In genomic region chr11:94428091-94428835, GRCm38 (mm10) we compare ENCODE assay signal across 9 mouse cellular contexts. TPM values are rescaled to one million over a fixed set of nuclear protein-coding genes. Genes with fewer than 3 reads are reported as not detected.
DNase-seq lines count a peak whose midpoint lies in the region; ATAC-seq lines count a peak whose summit lies in the region.
"Had no signal": no experiment of that assay in that cellular context is flagged by ENCODE, and none has a peak within 500 bp of the region (broad histone marks: within the 10 kb centered on the region; RNA-seq: fewer than 3 reads in every experiment).

No protein-coding gene starts in this region.

- peak; percentile 82 for DNase-seq in right cerebral cortex, postnatal 4 days
- DNase-seq in right cerebral cortex, postnatal 25 days = no peak
- peak; percentile 42 for DNase-seq in heart, postnatal 25 days (ENCODE audit: low spot score)
- DNase-seq in kidney, postnatal 36 days = peak; percentile 95
- DNase-seq in cerebellum, adult 18-20 months = no peak

- H3K9me3 ChIP-seq in forebrain, embryonic 12.5 days = no peaks in the 10 kb centered on the region
- H3K9me3 ChIP-seq in midbrain, embryonic 15.5 days = no peaks in the 10 kb centered on the region

- H3K4me1 ChIP-seq in forebrain, embryonic 12.5 days = peaks cover 42% of the 10 kb centered on the region
- peaks cover 39% of the 10 kb centered on the region for H3K4me1 ChIP-seq in midbrain, embryonic 15.5 days

- H3K9ac ChIP-seq in forebrain, embryonic 12.5 days = 0 out of 2 replicates have a peak overlapping the region, but pooled peaks have one; percentile 7
- H3K9ac ChIP-seq in midbrain, embryonic 15.5 days = no peak overlapping the region

- ATAC-seq in forebrain, embryonic 12.5 days (ENCODE audit: low FRiP score) = peak; percentile 67; the same call in 1 of the 2 replicates
- ATAC-seq in midbrain, embryonic 15.5 days (replicated peaks) = peak; percentile 68
- ATAC-seq in erythroblast, adult 5-6 weeks (replicated peaks; ENCODE audit: low FRiP score, poor library complexity, severe bottlenecking) = no peak

- no peak overlapping the region for H3K4me3 ChIP-seq in forebrain, embryonic 12.5 days (replicated peaks)
- H3K4me3 ChIP-seq in midbrain, embryonic 15.5 days = no peak overlapping the region

- WGBS in forebrain, embryonic 12.5 days = 44% methylated on average over 4 of the region's 4 CpGs
- 29% methylated on average over 4 of the region's 4 CpGs for WGBS in midbrain, embryonic 15.5 days

- peaks cover 16% of the 10 kb centered on the region for H3K36me3 ChIP-seq in forebrain, embryonic 12.5 days (replicated peaks)
- peaks cover 12% of the 10 kb centered on the region; the same call in 1 of the 2 replicates for H3K36me3 ChIP-seq in midbrain, embryonic 15.5 days (replicated peaks)

- H3K4me2 ChIP-seq in forebrain, embryonic 12.5 days = peak overlapping the region; percentile 6; the same call in 1 of the 2 replicates
- H3K4me2 ChIP-seq in midbrain, embryonic 15.5 days = no peak overlapping the region

- intact Hi-C loops in heart, postnatal 25 days (cut with DNase I) = no loop called here

- no peaks in the 10 kb centered on the region for H3K27me3 ChIP-seq in forebrain, embryonic 12.5 days
- H3K27me3 ChIP-seq in midbrain, embryonic 15.5 days (replicated peaks) = no peaks in the 10 kb centered on the region

- H3K27ac ChIP-seq in forebrain, embryonic 12.5 days = peak overlapping the region; percentile 84
- H3K27ac ChIP-seq in midbrain, embryonic 15.5 days = peak overlapping the region; percentile 68

RNA-seq across cellular contexts. Expression of gene Abcc3, which starts 35.5 kb away (rescaled TPM):
- 0.41 and 0.49 TPM in 2 replicates for polyA plus RNA-seq in forebrain, embryonic 12.5 days (2016; fragmentation: Nextera tagmentation; extraction: Ambion mirVana)
- 1 to 10 TPM; 2.0 to 2.7 TPM for total RNA-seq in heart, postnatal 25 days (2021)
- 0.70 and 1.3 TPM in 2 replicates for polyA plus RNA-seq in midbrain, embryonic 15.5 days (2015; fragmentation: Nextera tagmentation; extraction: Ambion mirVana)
- 4.2 TPM in 1 of 2 replicates, not detected in the other for total RNA-seq in erythroblast, adult 5-6 weeks (2015; ENCODE audit: low replicate concordance)
- 3.2 and 8.6 TPM in 2 replicates for total RNA-seq in erythroblast, adult 5-6 weeks (2017; ENCODE audit: low replicate concordance)

RNA-seq across cellular contexts. Expression of gene Cacna1g, which starts 45.7 kb away (rescaled TPM):
- 9.6 and 12.1 TPM in 2 replicates for polyA plus RNA-seq in forebrain, embryonic 12.5 days (2016; fragmentation: Nextera tagmentation; extraction: Ambion mirVana)
- total RNA-seq in heart, postnatal 25 days (2021) = 10 to 100 TPM; 15.4 to 21.5 TPM
- polyA plus RNA-seq in midbrain, embryonic 15.5 days (2015; fragmentation: Nextera tagmentation; extraction: Ambion mirVana) = 17.7 and 20.7 TPM in 2 replicates
- 109 and 122 TPM in 2 replicates for total RNA-seq in erythroblast, adult 5-6 weeks (2015; ENCODE audit: low replicate concordance)
- total RNA-seq in erythroblast, adult 5-6 weeks (2017; ENCODE audit: low replicate concordance) = 78.9 and 102 TPM in 2 replicates

RNA-seq across cellular contexts. Expression of gene Spata20, which starts 57.7 kb away (rescaled TPM):
- 0.19 and 0.26 TPM in 2 replicates for polyA plus RNA-seq in forebrain, embryonic 12.5 days (2016; fragmentation: Nextera tagmentation; extraction: Ambion mirVana)
- total RNA-seq in heart, postnatal 25 days (2021) = under 1 TPM; 0.34 to 0.42 TPM
- polyA plus RNA-seq in midbrain, embryonic 15.5 days (2015; fragmentation: Nextera tagmentation; extraction: Ambion mirVana) = 0.48 and 0.69 TPM in 2 replicates
- not detected in 2 replicates for total RNA-seq in erythroblast, adult 5-6 weeks (2015; ENCODE audit: low replicate concordance)
- not detected in 2 replicates for total RNA-seq in erythroblast, adult 5-6 weeks (2017; ENCODE audit: low replicate concordance)
- total RNA-seq: left cerebral cortex, adult 18-20 months had no signal

Comparison
In these comparisons a context has a peak if more than half of its experiments do, and no peak if none do; other contexts are left out.
1. DNase-seq: peak in right cerebral cortex, postnatal 4 days (single experiment), heart, postnatal 25 days (single experiment) and kidney, postnatal 36 days (2 of 2); none in right cerebral cortex, postnatal 25 days (single experiment) and cerebellum, adult 18-20 months (0 of 2).